Mouse (Mus musculus): ENCODE measurements around the gene Spns1. TPM values are rescaled to one million over a fixed set of nuclear protein-coding genes. Genes with fewer than 3 reads are reported as not detected.
"Not testable (repeated sequence)": the region's sequence is repeated elsewhere in the genome, so short reads cannot be mapped to it uniquely, and the experiment has no call there.

Spns1 gene
- total and polyA plus RNA-seq, 3 experiments, result 36.4 to 61.7 (median 42.6) TPM

DNA sequence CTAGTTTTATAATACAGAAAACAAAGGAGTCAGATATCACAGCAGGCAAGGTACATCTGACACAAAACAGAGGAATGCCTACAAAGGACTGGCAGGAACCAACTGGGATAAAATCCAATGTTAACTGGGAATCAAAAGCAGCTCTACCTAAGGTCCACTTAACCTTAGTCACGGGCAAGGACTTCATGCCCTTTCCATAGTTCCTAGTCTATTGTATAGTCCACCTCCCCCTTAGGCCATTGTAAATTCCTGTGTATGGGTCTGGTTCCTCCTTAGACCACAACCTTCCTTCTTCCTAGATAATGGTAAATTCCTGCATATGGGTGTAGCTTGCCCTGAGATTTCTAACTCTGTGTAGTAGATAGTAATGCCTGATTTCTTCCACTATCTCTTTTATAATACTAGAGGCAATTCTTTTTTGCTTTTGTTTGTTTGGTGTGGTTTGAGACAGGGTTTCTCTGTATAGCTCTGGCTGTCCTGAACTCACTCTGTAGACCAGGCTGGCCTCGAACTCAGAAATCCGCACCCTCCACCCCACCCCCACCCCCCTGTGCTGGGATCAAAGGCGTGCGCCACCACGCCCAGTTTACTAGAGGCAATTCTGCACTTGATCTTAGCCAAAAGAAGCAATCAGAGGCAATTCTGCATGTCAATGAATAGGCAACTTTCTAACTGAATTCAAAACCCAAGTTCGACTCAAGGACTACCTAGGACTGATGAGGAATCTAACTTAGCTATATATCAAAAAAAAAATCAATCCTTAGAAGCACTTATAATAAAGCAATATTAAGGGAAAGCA is 15.0 kb upstream of the Spns1 start:
- H3K9ac ChIP-seq (ENCODE audit: insufficient read depth, low read depth); H3K27ac ChIP-seq (ENCODE audit: insufficient read depth, low read depth); H3K4me3 ChIP-seq (replicated peaks in 1 of 3; ENCODE audit: low read depth in 2 of 3, low read length in 2 of 3, poor library complexity in 1 of 3); in situ Hi-C loops (cut with MboI; ENCODE audit: low pct_ligation_motif_present, low pct_unique_long_range_greater_than_20kb, low sequenced_read_pairs); H3K9me3 ChIP-seq (replicated peaks; ENCODE audit: low read length); DNase-seq (ENCODE audit: extremely low read depth); H3K79me2 ChIP-seq (replicated peaks; ENCODE audit: control insufficient read depth, extremely low read depth, insufficient read depth, poor library complexity, severe bottlenecking); H3K27me3 ChIP-seq (replicated peaks); dilution Hi-C loops (cut with MboI; ENCODE audit: extremely low pct_ligation_motif_present, extremely low pct_unique_long_range_greater_than_20kb, low sequenced_read_pairs); H3K4me2 ChIP-seq (ENCODE audit: insufficient read depth, low read depth, poor library complexity, severe bottlenecking): not testable (repeated sequence)
- peaks cover 30 to 52% of the 10 kb centered on the region in 2 experiments for H3K36me3 ChIP-seq (replicated peaks in 1 of 2; ENCODE audit: control insufficient read depth in 1 of 2, insufficient read depth in 1 of 2, low read length in 1 of 2)
- H3K4me1 ChIP-seq (ENCODE audit: control insufficient read depth in 1 of 2, insufficient read depth in 2 of 2), result peaks cover 2 to 23% of the 10 kb centered on the region in 2 experiments; a peak in 2 of 4 replicates

- dilution Hi-C loops (cut with MboI; ENCODE audit: extremely low pct_ligation_motif_present, extremely low pct_unique_long_range_greater_than_20kb, low sequenced_read_pairs), result no loop called here
- Histone ChIP-seq H3K36me3 (replicated peaks in 1 of 2; ENCODE audit: control insufficient read depth in 1 of 2, insufficient read depth in 1 of 2, low read length in 1 of 2) (peaks cover 48 to 80% of the 10 kb centered on the region in 2 experiments), H3K9ac (ENCODE audit: insufficient read depth, low read depth) (no peak overlapping the region), H3K9me3 (replicated peaks; ENCODE audit: low read length) (no peaks in the 10 kb centered on the region), H3K4me3 (replicated peaks in 1 of 3; ENCODE audit: low read depth in 2 of 3, low read length in 2 of 3, poor library complexity in 1 of 3) (no peak overlapping the region), H3K4me1 (ENCODE audit: control insufficient read depth in 1 of 2, insufficient read depth in 2 of 2) (peaks cover 0 to under 1% of the 10 kb centered on the region in 2 experiments; a peak in 1 of 4 replicates), H3K4me2 (ENCODE audit: insufficient read depth, low read depth, poor library complexity, severe bottlenecking) (no peak overlapping the region), H3K79me2 (replicated peaks; ENCODE audit: control insufficient read depth, extremely low read depth, insufficient read depth, poor library complexity, severe bottlenecking) (no peaks in the 10 kb centered on the region), H3K27me3 (replicated peaks) (no peaks in the 10 kb centered on the region), H3K27ac (ENCODE audit: insufficient read depth, low read depth) (no peak overlapping the region; the same call in 1 of the 2 replicates)
- no peak for DNase-seq (ENCODE audit: extremely low read depth)
- in situ Hi-C loops (cut with MboI; ENCODE audit: low pct_ligation_motif_present, low pct_unique_long_range_greater_than_20kb, low sequenced_read_pairs), result no loop called here
- TF ChIP-seq POLR2A (IDR thresholded peaks at IDR 0.05; ENCODE audit: low read depth, low read length), result no peak
- TF ChIP-seq KAT2A (IDR thresholded peaks at IDR 0.05; ENCODE audit: insufficient replicate concordance, low read length), result no peak
- no peak for TF ChIP-seq MEF2A (IDR thresholded peaks at IDR 0.05; ENCODE audit: borderline replicate concordance, low read depth, low read length)
- no peak for TF ChIP-seq ZMIZ1 (IDR thresholded peaks at IDR 0.05; ENCODE audit: low read depth, low read length)
- no peak for TF ChIP-seq E2F4 (IDR thresholded peaks at IDR 0.05; ENCODE audit: insufficient replicate concordance, low read depth, low read length)
- TF ChIP-seq SIN3A (IDR thresholded peaks at IDR 0.05; ENCODE audit: low read length), result no peak
- TF ChIP-seq TBP (conservative IDR thresholded peaks at IDR 0.05; ENCODE audit: low read depth, low read length), result no peak
- TF ChIP-seq POLR2AphosphoS2 (IDR thresholded peaks at IDR 0.05; ENCODE audit: low read depth, low read length), result no peak
- no peak for TF ChIP-seq EP300 (IDR thresholded peaks at IDR 0.05; ENCODE audit: low read length)
- TF ChIP-seq RCOR1 (conservative IDR thresholded peaks at IDR 0.05; ENCODE audit: low read depth, low read length), result no peak
- no peak for TF ChIP-seq TCF12 (IDR thresholded peaks at IDR 0.05; ENCODE audit: low read depth, low read length)
- TF ChIP-seq MXI1 (IDR thresholded peaks at IDR 0.05; ENCODE audit: low read depth, low read length), result no peak
- no peak for TF ChIP-seq USF1 (IDR thresholded peaks at IDR 0.05; ENCODE audit: low read depth, low read length)
- TF ChIP-seq RAD21 (IDR thresholded peaks at IDR 0.05; ENCODE audit: low read depth, low read length), result no peak
- no peak for TF ChIP-seq JUND (conservative IDR thresholded peaks at IDR 0.05; ENCODE audit: low read depth, low read length)
- no peak for TF ChIP-seq PAX5 (IDR thresholded peaks at IDR 0.05; ENCODE audit: low read length)
These were observed 10.9 kb upstream of the Spns1 start for GRCm38 (mm10) chr7:126388185-126388584.
